Mouse (Mus musculus) liver, adult (tissue): ENCODE data around the gene Pus10.

ENCODE experiments used
- GATA4 ChIP-seq: IDR thresholded peaks from 2 replicates; pipeline ENCODE4 v1.6.1; 2014; ENCODE audit warnings: mild to moderate bottlenecking, low read length; ENCODE audit not compliant: insufficient replicate concordance

Gene Pus10

DNA sequence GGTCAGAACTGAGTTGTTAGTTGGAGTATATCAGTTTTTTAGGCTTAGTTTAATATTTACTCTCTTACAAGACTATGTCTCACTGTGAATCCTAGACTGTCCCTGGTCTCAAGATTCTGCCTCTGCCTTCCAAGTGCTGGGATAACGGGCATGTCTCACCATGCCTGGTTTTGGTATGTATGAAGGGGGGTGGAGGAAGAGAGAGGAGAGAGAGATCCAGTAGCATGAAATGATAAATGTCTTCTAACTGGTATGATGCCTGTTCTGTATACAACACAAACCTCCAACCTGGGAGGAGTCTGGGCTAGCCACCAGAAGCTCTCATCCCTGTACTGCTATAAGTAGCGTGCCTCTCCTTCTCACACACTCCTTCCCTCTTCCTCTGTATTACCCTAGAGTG lies 61.0 kb downstream of the Pus10 start:
- TF ChIP-seq GATA4 = no peak

DNA sequence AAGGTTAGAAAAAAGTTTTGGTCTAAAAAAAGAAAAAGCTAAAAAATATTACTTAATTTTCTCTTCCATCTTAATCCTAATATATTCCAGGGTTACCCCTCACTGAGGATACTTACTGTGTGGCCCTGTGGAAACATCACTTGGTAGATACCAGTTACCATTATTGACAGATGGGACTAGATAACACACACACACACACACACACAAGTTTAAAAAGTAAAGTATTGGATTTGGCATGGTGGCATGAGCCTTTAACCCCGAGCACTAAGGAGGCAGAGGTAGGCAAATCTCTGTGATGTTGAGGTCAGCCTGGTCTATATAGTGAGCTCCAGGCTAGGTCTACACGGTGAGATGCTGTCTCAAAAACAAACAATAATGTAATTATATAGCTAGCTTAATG lies 62.7 kb downstream of the Pus10 start:
- TF ChIP-seq GATA4 = peak; percentile 67

DNA sequence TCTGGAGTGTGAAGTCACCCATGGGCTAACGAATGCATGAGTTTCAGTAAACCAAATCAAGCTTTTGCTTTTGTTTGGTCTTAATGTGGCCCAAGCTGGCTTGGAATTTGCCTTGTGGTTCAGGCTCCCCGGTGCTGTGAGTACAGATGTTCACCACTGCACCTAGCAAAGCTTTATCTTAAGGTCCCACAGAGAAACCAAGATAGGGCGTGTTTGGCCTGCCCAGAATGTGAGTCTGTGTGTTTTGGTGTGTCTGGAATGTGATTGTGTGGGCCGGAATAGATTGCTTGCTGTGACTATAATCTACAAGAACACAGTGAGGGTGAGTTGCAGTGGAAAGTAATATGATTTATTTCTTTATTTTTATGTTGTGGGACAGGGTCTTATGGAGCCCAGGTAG lies 64.6 kb downstream of the Pus10 start:
- no peak for TF ChIP-seq GATA4

DNA sequence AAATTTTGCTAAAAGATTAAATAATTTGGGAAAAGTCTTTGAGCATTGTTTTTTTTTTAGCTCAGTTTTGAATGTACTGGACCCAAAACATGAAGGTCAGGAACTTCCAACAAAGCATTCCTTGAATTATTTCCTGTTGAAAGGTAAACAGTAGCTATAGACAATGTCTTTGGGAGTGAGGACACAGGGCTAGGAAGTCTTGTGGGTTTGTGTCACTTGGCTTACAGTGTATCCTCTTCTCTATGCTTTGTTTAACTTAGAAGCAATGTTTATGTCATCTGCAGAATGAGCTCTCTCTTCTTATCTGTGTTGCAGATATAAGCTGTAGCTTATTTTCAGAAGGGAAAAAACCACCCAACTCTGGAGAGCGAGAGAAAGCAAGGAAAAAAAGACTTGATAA lies 67.4 kb downstream of the Pus10 start:
- TF ChIP-seq GATA4 = no peak

DNA sequence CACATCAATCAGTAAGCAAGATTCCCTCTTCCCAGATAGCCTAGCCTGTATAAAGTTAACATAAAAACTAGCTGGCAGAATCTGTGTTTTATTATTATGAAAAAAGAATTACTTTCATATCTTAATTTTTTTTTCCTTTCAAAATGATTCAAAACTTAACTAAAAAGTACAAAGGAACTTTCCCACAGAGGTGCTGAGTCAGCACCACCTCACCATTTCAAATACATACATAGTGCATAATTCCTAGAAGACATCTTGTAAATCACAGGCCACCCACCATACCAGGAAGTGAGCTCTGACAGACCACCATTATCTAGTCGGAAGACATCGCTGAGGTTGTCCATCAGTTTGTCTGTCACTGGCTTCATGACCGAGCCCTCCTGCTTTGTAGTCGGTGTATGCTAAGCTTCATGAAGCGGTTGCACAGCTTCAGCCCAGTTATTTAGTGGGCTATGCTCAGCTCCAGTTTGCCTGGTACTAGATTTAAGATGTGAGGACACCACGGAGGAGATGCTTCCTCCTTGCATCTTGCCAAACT lies 69.3 kb downstream of the Pus10 start:
- TF ChIP-seq GATA4 = no peak

DNA sequence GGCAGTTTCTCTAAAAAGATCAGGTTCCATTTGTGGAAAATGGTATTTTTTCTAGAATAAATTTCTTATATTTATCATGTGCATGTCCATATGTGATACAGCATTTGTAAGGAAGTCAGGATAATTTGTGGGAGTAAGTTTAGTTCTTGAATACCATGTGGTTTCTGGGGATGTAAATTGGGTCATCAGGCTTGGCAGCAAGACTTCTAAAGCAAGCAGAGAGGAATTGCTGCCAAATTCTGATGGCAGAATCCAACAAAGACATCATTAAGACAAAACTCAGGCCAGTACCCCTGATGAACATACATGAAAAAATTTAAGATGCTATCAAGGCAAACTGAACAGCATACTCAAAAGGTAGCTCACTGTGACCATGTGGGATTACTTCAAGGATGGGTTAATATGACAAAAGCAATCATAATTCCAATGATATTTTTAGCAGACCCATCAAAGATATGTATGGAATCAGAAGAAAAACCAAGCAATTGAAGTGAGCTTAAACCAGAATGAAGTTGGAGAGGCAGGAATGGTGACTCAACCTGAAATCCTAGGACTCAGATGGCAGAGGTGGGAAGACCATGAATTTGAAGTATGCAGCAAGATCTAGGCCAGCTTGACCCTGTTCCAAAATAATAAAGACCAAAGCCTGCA lies 70.5 kb downstream of the Pus10 start:
- no peak for TF ChIP-seq GATA4

DNA sequence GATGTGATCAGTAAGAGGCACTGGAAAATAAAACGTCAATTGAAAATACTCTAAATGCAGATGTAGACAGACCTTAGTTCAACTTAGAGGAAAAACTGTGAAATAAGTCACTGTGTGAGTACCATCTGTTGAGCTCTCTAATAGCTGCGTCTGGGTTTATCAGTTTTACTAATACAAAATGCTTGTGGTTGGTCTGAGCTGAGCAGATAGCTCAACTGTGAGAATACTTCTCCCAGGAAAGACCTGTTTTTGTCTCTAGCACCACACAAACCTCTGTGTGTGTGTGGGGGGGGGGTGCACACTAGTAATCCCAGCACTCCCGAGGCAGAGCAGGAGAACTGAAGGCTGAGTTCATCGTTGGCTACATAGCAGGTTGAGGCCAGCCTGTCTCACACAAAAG lies 75.4 kb downstream of the Pus10 start:
- no peak for TF ChIP-seq GATA4

DNA sequence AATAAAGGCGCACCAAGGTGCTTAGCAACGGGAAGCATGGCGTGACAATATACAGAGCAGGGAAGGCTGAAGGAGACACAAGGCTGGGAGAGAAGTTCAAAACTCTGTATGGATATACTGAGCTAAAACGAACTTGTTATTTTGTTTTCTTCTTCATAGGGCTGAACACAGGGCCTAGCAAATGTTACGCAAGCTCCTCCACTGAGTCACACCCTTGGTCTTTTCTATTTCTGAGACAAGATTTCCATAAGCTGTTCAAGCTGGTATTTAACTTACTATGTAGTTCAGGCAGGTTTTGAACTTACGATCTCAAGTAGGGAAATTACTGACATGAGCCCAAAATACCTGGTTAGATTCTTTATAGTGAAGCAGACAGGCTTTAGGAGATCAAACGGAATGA lies 75.9 kb downstream of the Pus10 start:
- no peak for TF ChIP-seq GATA4

DNA sequence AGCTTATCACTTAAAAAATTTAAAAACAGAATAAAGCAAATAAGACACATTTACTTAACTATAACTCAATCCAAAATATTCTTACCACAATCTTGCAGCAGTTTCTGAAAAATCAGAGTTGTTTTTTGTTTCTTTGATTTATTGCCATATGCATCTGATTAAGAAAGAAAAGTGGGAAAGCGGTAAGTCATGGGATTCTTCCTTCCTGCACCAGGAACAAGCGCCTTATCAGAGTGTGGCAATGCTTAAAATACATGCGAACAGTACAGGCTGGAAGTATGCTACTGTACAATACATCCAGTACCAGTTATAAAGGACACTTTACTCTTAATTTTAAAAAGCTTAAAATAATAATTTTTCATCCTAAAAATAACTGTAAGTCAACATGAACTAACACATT lies 78.9 kb downstream of the Pus10 start:
- TF ChIP-seq GATA4 = peak; percentile 79

DNA sequence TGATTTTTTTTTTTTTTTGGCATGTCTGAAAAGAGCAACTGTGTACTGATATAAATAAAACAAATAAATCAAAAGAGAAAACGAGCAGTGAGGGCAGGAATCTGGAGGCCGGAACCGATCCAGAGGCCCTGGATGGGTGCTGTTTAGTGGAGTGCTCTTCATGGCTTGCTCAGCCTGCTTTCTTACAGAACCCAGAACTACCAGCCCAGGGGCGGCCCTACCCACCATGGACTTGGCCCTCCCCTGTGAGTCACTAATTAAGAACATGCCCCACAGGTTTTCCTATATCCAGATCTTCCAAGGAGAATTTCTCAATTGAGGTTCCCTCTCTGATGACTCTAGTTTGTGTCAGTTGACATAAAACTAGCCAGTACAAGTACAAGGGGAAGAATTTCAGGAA lies 80.6 kb downstream of the Pus10 start:
- no peak for TF ChIP-seq GATA4

DNA sequence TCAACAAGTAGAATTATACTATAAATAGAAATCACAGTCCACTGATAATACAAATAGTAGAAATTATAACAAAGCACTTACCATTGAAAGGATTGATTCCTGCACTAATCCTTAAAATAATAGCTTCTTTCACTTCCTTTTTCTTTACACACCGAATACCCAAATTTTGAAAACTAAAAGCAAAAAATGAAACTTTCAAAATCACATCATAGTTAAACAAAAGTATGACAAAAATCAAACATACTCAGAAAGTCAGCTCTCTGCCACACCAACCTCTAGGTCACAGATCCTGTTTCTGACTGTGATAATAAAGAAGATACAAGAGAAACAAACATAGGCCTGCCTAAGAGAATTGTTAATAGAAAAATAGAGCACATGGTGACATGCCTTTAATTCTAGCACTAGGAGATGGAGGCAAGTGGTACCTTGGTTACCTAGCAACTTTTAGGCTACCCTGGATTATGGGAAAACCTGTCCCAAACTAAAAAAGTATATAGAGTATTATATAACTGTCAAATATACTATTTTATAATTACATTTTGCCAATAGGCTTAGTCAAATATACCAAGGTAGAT lies 87.7 kb downstream of the Pus10 start:
- TF ChIP-seq GATA4 = no peak

DNA sequence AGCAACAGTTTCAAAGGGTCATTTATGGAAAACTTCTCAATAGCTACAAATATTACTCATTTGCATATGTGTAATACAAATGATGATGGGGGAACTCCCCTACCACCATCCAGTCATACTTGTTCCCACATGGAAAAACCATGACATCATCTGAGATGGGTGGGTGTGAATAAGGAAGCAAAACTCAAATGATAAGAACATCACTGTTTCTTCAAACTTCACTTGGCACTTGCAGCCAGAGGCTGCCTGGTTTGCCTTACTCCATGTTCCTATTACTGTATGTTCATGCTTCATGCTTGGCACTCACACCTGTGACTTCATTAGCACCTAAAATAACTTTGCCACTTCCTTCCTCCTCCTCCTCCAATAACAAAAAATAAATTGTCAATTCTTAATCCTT lies 88.9 kb downstream of the Pus10 start:
- TF ChIP-seq GATA4 = no peak

DNA sequence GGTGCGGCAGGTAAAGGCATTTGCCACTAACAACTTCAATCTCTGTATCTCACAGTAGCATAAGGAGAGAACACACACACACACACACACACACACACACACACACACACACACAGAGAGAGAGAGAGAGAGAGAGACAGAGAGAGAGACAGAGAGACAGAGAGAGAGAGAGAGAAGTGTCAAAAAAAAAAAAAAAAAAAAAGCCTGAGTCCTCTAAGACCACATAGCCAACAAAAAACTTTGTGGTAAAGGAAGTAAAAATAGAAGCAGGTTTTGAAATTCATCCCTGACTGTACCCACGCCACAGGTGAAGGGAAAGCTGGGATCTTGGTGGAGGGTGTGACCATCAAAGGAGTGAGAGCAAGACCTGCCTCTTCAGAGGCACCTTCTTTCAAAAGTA lies 92.7 kb downstream of the Pus10 start:
- TF ChIP-seq GATA4 = no peak

DNA sequence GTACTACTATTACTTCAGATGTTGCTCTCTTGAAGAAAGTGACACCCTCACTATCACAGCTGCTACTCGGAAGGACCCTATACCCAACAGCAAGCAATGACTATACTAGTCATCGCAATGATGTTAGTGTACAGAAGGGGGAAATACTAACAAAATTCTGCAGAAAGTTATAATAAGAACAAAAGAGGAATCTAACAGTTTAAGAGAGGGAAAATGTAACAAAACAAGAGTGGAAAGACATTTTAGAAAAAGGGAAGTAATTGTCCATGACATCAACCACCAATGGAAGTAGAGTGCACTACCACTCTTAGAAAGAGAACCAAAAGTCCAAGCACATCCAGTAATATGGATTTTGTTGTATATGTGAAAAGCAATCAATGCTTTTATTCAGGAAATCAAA lies 97.2 kb downstream of the Pus10 start:
- no peak for TF ChIP-seq GATA4

DNA sequence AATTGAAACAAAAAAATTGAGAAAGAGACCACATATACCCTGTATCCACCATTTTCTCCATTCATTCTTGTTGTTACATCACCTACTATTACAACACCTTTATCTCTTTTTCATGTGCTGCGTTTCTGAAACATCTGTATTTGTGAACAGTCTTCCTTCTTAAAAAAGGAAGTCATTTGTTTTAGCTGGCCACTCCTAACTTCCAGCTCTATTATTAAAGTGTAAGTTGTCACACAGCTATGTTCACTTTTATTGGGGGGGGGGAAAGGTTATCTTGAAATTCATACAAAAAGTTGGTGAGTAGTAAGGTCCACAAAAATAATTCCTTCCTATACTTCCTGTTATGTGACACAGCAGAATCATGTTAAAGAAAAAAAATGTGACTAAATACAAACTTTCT lies 102.5 kb downstream of the Pus10 start:
- no peak for TF ChIP-seq GATA4

DNA sequence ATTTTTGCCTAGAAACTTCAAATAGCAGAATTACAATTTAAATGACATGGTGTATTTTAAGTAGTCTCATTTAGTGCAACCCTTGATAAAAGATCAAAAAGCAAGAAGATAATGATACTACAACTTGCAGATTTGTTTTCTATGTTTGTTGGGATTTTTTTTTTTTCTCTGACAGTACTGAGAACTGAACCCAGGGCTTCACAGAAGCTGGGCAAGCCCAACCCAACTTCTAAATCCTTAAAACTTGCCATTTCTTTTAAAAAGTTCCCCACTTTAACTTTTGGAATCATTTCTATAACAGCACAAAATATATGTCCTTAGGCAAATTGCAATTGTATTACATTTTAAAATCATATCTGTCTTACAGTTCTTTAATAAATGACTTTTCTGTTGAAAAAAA lies 103.6 kb downstream of the Pus10 start:
- TF ChIP-seq GATA4 = no peak
